Mouse (Mus musculus) liver, embryonic 14.5 days (tissue): ENCODE data around the gene Ranbp9.

Experiments used
- CTCF ChIP-seq: IDR thresholded peaks from 2 replicates; pipeline ENCODE4 v1.5.1; 2016; ENCODE audit warnings: antibody characterized with exemption, low read depth, control low read depth
- EP300 ChIP-seq: IDR thresholded peaks from 2 replicates; pipeline ENCODE4 v1.6.1; 2016; ENCODE audit warnings: antibody characterized with exemption, low read depth

DNA sequence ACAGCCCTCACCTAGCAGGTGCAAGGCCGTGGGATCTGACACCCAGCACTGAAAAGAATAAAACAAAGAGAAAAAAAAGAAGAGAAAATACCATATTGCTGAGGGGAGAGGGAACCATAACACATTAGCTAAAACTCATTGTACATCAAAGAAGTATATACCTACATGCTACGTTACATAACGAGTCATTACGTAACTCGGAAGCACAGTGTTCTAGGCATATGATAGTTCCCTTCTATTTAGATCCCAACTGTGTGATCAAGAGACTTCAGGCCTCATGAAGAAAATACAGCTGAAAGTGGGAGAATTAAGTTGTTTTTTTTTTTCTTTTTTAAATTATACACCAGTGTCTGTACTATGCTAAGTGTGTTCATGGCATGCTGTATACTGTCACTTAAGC lies 35.0 kb upstream of the Ranbp9 start:
- TF ChIP-seq CTCF (no peak), EP300 (no peak)
